Mouse (Mus musculus) left cerebral cortex, adult 11 months (tissue): ENCODE data around the gene Zfp692.
A peak's percentile ranks its signal among the peaks of the same experiment; 100 is the strongest.

Experiments
- DNase-seq: peaks from one replicate; pipeline ENCODE4 v3.0.0; 2022; ENCODE audit warnings: low spot score

Zfp692 gene

DNA sequence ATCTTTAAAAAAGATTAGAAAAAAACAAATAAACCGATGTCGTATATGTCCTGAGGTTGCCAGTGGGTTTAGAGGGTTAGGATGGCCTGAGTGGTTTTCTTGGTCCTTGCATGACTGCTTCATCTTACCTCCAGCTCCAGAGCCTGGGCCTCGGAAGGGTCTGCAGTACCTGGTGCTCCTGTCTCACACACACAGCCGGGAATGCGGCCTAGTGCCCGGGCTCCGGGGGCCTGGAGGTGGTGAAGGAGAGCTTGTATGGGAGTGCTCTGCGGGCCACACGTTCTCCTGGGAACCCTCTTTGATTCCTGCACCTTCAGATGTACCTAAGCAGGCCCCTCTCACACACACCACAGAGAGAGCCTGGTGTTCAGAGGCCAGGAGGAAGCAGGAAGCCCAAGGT, 1.8 kb downstream of the Zfp692 start:
- DNase-seq = no peak

DNA sequence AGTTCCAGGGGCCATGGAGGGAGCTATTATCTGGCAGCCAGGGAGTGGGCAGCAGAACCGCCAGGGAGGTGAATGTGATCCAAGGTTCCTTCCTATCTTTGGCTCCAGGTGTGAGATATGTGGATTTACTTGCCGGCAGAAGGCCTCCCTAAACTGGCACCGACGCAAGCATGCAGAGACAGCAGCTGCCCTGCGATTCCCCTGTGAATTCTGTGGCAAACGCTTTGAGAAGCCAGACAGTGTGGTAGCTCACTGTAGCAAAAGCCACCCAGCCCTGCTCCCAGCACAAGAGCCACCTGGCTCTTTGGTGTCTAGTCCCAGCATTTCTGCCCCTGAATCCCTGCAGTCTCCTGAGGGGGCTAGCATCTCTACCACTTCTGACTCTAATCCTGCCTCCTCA, 7.2 kb downstream of the Zfp692 start:
- no peak for DNase-seq

DNA sequence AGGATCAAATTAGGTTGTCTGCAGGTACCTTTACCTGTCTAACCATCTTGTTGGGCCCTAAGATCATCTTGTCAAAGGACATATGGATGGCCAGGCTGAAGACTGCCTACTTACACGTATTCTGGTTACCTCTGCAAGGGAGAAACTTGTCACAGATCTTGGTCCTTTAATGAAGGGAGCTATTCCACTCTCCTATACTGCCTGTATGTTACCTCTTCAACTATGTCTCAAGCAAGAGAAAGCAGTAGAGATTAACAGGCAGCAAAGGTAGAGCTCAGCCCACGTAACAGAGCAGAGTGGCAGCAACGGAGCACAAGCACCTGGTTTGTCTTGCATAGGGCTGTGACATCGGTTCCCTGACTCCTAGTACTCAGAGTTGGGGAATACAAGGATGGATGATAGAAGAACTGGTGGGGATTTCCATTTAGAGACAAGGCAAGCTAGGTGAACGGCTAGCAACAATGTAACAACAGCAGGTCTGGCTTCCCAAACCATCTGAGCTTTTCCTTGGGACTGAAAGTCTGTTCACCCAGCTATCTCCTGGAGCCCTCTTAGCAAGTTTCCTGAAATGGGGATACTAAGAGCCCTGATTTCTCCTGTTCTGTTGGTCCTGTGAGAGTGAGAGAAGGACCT, 8.8 kb downstream of the Zfp692 start:
- no peak for DNase-seq

DNA sequence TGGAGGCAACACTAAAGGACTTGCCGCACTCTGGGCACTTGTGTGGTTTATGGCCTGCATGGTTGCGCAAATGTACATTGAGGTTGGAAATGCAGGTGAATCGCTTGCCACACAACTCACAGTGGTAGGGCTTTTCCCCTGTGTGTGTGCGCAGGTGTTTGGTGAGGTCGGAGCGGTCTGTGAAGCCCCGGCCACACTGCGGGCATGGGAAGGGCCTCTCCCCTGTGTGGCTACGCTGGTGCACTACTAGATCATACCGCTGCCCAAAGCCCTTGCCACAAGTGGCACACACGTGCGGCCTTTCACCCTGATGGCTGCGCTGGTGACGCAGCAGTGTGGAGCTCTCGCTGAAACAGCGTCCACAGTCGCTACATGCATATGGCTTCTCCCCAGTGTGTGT, 9.5 kb downstream of the Zfp692 start:
- DNase-seq = no peak

DNA sequence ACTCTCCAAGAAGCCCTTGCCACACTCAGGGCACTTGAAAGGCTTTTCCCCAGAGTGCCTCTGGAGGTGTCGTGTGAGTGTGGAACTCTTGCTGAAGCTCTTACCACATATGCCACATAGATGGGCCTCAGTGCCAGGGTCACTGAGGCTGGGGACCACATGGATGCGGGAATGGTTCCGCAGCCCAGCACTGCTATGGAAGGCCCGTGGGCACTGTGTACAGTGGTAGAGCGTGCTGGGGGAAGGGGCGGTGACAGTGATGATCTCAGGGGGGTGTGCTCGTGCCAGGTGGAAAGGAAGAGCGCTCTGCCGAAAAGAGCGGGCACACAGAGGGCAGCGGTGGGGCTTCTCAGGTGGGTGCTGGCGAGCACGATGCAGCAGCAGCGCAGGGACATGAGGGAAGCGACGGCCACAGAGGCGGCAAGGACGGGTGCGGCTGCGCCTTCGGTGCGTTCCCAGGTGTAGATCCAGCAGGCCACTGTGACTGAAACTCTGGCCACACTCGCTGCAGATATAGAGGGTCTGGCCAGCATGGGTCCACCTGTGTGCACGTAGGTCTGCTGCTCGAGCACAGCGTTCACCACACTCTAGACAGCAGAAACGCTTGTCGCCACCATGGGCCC, 10.0 kb downstream of the Zfp692 start:
- DNase-seq = no peak

DNA sequence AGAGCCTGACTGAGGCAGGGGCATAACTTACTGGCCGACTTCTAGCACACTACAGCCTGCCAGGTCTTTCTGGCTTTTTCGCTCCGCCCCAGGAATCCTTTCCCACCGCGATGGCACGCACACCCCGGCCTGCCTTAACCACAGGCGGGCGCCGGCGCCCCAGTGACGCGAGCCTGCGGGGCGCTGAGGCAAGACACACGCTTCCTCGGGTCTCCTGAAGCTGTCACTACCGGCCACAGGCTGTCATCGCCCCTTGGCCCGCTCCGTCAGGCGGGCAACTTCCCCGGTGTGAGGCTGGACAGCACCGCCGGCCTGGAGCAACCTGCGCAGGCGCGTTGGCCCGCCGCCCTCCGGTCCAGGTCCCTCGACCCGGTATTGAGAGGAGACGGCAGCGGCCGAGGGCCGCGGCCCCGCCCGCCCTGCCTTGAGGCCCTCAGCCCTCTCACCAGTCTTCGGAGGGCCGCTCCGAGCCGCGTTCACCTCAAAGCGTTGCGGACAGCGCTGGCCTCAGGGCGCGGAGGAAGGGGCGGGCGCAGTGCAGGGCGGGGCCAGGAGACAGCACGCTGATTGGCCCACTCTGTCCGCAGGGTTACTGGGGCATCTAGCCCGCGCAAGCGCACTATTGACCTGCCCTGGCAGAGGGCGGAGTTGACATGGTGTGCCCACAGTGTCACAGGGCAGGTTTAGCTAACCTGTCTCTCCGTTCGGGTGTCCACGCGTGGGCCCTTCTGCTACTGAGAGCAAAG, 16.1 kb downstream of the Zfp692 start:
- peak; percentile 93 for DNase-seq

DNA sequence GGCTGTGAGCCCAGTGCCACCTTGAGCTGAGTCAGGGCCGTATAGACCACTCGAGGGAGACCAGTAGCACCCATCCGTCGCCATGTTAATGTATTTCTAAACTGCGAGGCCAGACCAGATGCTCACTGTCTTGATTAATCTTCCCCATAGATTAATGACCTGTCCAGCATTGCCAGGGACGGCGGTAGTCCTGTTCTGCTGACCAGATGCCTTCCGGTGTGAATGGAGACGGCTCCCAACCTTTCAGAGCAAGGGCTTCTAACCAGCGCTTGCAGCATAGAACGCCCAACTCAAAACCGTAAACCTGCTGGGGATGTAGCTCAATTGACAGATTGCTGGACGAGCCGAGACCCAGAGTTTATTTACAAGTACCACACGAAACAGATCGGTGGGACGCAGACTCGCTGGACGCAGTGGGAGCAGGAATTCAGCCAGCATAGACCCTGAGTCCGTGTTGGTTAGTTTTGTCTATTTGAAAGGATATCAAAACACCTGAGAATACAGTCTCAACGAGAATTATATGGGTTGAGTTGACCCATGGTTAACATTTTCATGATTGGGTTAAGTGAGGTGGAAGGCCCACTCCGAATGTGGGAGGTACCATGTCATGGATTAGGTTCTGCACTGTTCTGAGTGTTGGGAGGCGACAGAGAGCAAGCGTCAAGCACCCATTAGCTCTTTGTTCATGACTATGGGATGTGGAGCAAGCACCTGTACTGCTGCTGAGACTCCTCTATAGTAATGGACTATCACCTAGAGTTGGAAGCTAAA, 16.9 kb downstream of the Zfp692 start:
- no peak for DNase-seq

DNA sequence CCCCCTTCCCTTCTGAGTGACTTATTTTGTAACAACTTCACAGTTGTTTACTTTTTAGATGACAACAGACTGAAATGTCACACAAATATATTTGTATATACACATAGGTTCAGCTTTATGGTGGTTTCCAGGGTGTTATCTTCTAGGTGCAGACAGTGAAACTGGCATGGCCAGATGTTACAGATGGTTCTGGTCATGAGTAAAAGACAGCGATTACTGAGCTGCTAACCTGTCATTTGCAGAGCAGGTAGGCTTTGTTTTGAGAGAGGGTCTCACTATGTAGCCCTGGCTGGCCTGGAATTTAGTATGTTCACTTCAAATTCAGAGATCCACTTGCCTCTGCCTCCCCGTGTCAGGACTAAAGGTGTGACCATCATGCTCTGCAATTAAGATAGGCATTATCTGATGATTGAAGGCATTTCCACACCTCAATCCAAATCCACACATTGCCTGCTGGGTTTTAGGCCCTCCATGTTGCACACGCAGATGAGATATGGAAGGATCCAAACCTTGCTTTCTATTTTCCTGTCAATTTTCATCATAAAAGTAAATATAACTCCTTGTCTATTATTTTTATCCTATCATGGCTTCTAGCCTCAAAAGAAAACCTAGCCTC, 17.9 kb downstream of the Zfp692 start:
- DNase-seq = no peak

DNA sequence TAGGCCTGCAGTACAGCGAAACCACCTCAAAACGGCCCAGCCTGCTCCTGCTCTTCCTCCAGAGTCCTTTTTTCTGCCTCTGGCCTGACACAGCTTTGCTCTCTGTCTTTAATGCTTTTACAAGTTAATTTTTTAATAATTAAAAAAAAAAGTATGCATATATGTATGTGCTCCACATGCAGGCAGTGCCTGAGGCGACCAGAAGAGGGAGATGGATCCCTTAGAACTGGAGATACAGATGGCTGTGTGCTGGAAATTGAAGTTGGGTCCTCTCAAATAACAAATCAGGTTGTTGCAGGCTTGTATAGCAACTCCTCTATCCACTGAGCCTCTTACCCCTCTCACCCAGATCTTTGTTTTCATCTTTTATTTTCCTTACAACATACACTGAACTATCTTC, 19.9 kb downstream of the Zfp692 start:
- no peak for DNase-seq

DNA sequence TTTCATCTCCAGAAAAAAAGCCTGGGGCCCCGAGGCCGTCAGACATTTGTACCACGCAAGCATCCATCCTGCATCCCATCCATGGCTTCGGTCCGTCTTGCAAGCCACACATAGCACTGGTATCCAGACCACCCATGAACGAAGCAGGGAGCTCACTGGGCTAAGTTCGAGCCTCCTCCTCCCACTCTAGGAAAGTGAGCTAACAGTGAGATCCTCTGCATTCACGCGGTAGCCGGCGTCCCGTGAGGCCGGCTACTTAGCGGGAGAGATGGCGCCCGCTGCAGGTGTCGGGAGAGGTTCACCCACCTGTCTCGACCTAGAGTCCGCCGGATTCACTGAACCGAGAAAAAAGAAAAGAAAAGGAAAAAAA, 23.0 kb downstream of the Zfp692 start:
- no peak for DNase-seq

DNA sequence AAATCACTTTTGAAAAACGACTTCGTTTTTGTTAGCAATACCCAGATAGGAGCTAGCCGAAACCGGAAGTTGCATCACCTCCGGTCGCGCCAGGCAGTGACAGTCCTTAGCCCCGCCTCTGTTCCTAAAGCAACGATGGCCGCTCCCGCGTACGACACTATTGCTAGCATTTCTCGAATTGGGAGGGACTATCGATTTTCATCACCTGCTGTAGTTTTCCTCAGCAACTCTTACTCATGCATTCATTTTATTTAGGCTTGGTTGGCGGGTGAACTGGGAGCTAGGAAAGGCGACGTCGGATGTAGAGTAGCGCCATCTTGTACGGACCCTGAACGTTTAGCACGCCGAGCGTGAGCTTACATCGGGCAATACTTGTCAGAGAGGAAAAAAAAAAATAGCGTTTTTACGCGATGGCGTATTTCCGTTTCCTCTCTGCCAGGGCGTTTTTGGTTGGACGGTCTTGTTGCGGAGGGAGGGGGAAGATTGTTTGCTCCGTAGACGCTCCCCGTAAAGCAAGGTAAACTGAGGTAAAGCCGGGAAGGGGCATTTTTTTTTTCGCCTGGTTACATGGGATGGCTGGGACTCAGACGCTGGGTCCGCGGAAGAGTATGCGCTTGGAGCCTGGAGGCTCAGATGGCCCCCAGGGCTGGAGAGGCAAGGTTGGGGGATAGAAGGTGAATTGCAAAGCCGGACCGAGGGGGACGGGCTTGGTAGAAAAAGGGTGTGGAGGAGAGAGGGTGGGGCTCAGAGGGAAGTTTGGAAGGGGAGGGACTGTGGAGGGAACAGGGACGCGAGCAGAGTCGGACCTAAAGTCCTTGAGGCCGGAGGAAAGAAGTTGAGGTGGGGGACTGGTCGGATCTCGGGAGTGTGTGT, 23.6 kb downstream of the Zfp692 start, which contains the start of the genes Zfp672 and Sh3bp5l:
Gene Zfp672, minus strand, starts transcription at position 64 of the 873 bp plus-strand sequence.
Gene Sh3bp5l, plus strand, starts transcription at position 449 of the 873 bp plus-strand sequence.
- peak; percentile 90 for DNase-seq

DNA sequence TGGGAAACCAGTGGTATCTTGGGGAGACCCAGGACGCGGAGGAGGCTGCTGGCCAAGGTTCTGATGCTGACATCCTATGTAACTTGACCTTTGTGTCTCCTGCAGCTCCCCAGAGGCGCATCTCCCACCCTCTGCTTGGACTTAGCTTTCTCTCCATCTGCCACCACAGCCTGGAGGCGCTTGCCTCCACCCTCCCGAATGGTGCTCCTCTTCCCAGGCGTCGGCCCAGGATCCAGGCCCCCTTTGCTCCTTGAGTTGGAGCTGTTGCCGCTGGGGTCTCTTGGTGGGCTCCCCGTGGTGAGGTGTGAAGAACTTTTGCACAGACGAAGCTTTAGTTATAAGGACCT, 24.3 kb downstream of the Zfp692 start:
- no peak for DNase-seq

DNA sequence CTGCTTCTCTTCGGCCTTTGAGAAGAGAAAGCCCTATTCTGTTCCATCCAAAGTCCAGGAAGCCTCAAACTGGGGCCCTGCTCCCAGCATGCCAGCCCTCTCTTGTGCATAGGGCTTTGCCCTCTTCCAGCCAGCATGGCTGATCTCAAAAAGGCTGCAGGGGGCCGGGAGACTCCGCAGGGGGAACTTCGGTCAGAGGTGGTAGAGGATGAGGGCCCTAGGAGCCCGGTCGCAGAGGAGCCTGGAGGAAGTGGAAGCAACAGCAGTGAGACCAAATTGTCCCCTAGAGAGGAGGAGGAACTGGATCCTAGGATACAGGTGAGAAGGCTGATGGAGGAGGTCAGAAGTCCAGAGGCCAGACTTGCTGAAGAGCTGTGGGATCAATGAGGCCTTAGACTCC, 24.7 kb downstream of the Zfp692 start:
- DNase-seq = no peak

DNA sequence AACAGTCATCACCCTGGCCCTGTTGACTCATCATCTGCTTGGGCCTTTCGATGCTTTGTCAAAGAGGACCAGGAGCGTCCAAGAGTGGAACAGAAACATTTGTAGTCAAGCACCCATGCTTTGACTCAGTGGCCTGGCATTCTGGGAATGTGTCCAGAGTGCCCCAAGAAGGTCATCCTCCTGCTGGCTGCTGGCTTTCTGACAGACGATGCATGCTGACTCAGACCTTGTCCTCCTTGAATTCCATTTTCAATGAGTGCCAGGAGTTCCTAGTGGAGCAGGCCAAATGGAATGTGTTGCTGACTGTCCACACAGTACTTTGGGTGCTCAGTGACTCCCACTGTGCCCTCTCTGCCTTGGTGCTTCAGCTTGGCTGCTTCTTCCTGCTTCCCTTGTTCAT, 27.9 kb downstream of the Zfp692 start:
- DNase-seq = no peak

DNA sequence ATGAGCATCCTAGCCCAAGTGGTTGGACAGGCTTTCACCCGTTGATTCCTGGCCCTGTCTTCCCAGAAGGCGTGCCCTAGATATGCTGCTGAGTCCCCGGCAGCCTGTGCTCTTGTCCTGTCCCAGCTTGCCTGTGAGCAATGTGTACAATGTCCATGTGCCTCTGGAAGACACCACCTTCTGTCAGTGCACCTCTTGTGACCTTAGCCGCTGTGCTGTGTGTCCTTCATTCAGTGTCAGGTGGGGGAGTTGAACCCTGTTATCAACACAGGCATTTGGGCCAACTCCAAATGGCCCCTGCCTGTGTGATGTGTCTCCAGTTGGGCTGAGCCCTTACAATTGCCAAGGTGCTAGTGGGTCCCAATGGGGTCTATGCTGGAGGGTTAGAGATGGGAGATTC, 39.9 kb downstream of the Zfp692 start:
- no peak for DNase-seq

DNA sequence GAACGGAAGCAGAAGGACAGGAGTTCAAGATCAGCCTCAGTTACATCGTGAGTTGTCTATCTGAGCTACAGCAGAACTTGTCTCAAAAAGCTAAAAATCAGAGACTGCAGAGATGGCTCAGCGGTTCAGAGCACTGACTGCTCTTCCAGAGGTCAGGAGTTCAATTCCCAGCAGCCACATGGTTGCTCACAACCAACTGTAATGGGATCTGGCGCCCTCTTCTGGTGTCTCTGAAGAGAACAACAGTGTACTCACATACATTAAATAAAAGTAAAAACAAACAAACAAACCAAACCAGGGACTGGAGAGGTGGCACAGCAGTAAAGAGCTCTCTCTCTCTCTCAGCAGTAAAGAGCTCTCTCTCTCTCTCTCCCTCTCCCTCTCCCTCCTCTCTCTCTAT, 43.8 kb downstream of the Zfp692 start:
- no peak for DNase-seq

DNA sequence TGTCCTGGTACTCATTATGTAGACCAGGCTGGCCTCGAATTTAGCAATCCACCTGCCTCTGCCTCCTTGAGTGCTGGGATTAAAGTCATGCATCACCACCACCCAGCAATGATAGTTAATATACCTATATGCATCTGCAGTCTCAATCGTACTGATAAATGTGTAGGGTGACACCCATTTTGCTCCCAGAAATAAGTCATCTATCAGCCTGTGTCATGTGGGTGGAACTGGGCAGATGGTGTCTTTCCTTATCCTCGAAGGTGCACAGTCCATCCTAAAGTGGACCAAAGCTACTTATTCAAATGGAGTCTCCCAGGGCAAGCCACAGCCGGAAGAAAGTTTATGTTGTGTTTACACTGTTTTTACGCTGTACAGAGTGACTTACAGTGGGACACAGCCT, 44.3 kb downstream of the Zfp692 start:
- DNase-seq = no peak

DNA sequence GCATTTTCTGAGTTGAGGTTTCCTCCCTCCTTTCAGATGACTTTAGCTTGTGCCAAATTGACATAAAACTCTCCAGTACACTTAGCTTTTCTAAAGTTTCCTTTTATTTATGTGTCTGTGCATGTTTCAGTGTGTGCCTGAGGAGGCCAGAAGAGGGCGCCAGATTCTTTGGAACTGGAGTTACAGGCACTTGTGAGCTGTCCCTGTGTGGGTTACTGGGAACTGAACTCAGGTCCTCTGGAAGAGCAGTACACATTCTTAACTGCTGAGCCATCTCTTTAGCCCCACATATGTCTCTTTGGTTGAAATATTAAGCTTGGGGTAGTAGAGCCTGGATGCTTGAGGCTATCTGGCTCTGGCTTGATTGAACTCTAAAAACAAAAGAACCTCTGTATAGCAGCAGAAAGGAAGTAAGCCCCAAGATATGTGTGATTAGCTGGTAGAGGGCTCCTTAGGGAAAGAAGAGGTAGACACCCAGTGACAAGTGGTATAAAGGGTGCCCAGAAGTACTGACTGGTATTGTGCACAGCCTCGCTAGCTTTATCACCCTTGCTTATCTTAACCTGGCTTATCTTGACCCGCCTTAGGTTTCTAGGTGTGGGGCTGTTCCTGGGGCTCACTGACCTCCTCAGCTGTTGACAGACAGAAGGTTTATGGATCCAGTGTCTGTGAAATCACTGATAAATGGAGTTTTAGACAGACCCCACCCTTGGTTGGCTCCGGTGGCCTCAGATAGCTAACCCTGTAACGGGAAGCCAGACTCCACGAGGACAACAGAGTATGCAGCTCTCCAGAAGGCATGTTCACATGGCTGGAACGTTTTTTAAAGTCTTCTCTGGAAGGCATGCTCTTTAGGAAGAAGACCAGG, 46.0 kb downstream of the Zfp692 start:
- DNase-seq = no peak

DNA sequence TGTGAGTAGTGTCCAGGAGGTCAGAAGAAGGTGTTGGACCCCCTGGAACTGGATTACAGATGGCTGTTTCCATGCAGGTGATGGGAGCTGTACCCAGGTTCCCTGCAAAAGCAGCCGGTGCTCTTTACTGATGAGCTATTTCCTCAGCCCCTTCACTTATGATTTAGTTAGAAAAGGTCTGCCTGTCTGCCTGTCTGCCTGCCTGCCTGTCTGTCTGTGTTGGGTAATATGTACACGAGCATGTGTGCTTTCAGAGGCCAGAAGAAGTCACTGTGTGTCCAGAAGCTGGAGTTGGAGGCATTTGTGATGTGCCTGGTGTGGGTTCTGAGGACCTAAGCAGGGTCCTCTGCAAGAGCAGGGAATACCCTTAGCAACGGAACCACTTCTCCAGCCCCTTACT, 46.8 kb downstream of the Zfp692 start:
- no peak for DNase-seq

DNA sequence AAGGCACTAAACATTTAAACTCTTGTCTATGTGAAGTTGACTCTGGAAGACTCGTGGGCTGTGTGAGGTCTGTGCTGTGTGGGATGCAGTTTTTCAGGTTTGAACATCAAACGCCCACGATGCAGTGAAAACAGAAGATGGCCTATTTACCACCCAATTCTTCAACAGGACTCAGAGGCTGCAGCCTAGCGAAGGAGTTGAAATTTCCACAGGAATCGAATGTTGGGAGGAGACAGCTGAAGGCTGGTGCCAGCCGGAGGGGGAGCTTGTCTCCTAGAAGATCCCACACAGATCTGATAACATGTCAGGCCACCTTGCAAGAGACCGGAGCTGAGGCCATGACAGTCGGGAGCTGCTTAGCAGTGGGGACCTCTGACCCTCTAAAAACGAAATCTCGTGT, 47.6 kb downstream of the Zfp692 start:
- DNase-seq = no peak
